Mouse (Mus musculus) hematopoietic multipotent progenitor cell, adult 10-12 weeks (in vitro differentiated cells): ENCODE data around the gene Cldn14. TPM values are rescaled to one million over a fixed set of nuclear protein-coding genes. Genes with fewer than 3 reads are reported as not detected.

Experiments used
- polyA plus RNA-seq: library from polyadenylated mRNA; stranded (reverse); fragments of >175 nt; gene quantifications from 2 replicates; pipeline ENCODE4 v1.2.3, GENCODE M21; 2012; ENCODE audit warnings: low replicate concordance

The Cldn14 gene
- polyA plus RNA-seq: not detected in 2 replicates

GRCm38 (mm10) chr16:94008737-94009136, at the start of gene Cldn14:
Gene Cldn14, minus strand, starts transcription at chr16:94008837.

DNA sequence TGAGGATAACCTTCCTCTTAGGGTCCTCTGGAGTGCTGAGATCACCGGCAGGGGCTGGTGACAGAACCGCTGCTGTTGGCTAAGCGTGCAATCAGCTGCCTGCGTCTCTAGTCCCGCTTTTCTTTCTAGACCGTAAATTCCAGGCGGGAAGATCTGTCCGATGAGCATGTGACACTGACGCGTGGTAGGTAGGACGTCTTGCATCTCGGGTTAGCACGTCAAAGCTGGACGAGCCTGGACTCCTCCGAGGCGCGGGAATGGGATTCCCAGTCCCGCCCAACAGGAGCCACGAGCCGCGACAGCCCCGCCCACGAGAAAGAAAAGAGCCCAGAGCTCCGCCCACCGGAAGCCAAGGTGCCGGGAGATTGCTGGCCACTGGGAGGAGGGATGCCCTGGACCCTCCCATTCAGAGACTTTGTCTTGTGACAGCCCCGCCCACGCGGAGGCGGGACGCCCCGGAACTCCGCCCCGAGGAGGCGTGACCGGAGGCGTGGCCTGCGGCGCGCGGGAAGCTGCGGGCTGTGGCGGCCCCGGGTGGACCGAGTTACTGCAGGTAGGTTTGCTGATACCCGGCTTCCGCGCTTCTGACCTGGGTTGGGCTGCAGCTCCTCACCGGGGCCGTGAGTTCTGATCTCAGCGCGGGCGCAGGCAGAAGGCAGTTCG, 125.1 kb downstream of the Cldn14 start, which contains the start of gene Chaf1b:
Gene Chaf1b, plus strand, starts transcription at position 479 of the 663 bp plus-strand sequence.

Other genes with a start within 250 kb of the Cldn14 start
- 11.4 and 20.7 TPM in 2 replicates for gene Morc3, start 176.7 kb downstream of the Cldn14 start, polyA plus RNA-seq
- gene Chaf1b, start 124.9 kb downstream of the Cldn14 start, polyA plus RNA-seq: 12.0 and 19.2 TPM in 2 replicates
- not detected in 2 replicates for gene Sim2, start 76.1 kb upstream of the Cldn14 start, polyA plus RNA-seq